Comparison of ENCODE assay signal across 8 mouse cellular contexts in genomic region chr4:44703686-44704368, GRCm38 (mm10). TPM values are rescaled to one million over a fixed set of nuclear protein-coding genes. Genes with fewer than 3 reads are reported as not detected.
DNase-seq lines count a peak whose midpoint lies in the region; ATAC-seq and TF ChIP-seq lines count a peak whose summit lies in the region.

No protein-coding gene starts in this region.

- peak overlapping the region; percentile 70 for H3K9ac ChIP-seq in hindbrain, embryonic 12.5 days
- peak overlapping the region; percentile 59 for H3K9ac ChIP-seq in midbrain, embryonic 14.5 days (replicated peaks; ENCODE audit: low read length)

- no peaks in the 10 kb centered on the region for H3K36me3 ChIP-seq in hindbrain, embryonic 12.5 days
- H3K36me3 ChIP-seq in midbrain, embryonic 14.5 days (ENCODE audit: control insufficient read depth, insufficient read depth, low read length), result no peaks in the 10 kb centered on the region

- ATAC-seq in hindbrain, embryonic 12.5 days (ENCODE audit: low FRiP score), result 0 out of 2 replicates have a peak, but pooled peaks have one; percentile 18
- ATAC-seq in midbrain, embryonic 14.5 days (ENCODE audit: low FRiP score, low TSS enrichment), result no peak
- no peak for ATAC-seq in CD4-positive, CD25-positive, alpha-beta regulatory T cell, adult 4 months

- no peaks in the 10 kb centered on the region for H3K9me3 ChIP-seq in hindbrain, embryonic 12.5 days (replicated peaks)
- no peaks in the 10 kb centered on the region for H3K9me3 ChIP-seq in midbrain, embryonic 14.5 days (ENCODE audit: control insufficient read depth, low read length)

- peak overlapping the region; percentile 31; the same call in 1 of the 2 replicates for H3K4me3 ChIP-seq in layer of hippocampus, adult 2 months
- peak overlapping the region; percentile 48 for H3K4me3 ChIP-seq in hindbrain, embryonic 12.5 days
- H3K4me3 ChIP-seq in midbrain, embryonic 14.5 days (replicated peaks; ENCODE audit: low read depth, low read length), result peak overlapping the region; percentile 45

- H3K4me2 ChIP-seq in hindbrain, embryonic 12.5 days (replicated peaks), result peak overlapping the region; percentile 70
- peak overlapping the region; percentile 60 for H3K4me2 ChIP-seq in midbrain, embryonic 14.5 days (ENCODE audit: low read length)

- H3K4me1 ChIP-seq in hindbrain, embryonic 12.5 days, result peaks cover 22% of the 10 kb centered on the region
- H3K4me1 ChIP-seq in midbrain, embryonic 14.5 days (ENCODE audit: control insufficient read depth, insufficient read depth, low read length), result 0 out of 2 replicates have a peak, but pooled peaks cover 11% of the 10 kb centered on the region

- H3K27ac ChIP-seq in layer of hippocampus, adult 2 months, result no peak overlapping the region
- 0 out of 2 replicates have a peak overlapping the region, but pooled peaks have one; percentile 62 for H3K27ac ChIP-seq in hindbrain, embryonic 12.5 days
- peak overlapping the region; percentile 77 for H3K27ac ChIP-seq in midbrain, embryonic 14.5 days (replicated peaks; ENCODE audit: low read depth, low read length)

- TF ChIP-seq CTCF in layer of hippocampus, adult 2 months (conservative IDR thresholded peaks at IDR 0.05), result no peak

- DNase-seq in layer of hippocampus, adult 2 months (ENCODE audit: low spot score in 2 of 2), result no peak
- no peak for DNase-seq in layer of hippocampus, postnatal 10 days (ENCODE audit: low spot score in 2 of 2)
- peak; percentile 52 for DNase-seq in embryo, embryonic 9.5 days (ENCODE audit: extremely low spot score)
- DNase-seq in midbrain, embryonic 14.5 days, result peak; percentile 56
- no peak for DNase-seq in cerebellum, adult 11-12 months
- no peak for DNase-seq in left cerebral cortex, adult 8-10 months (ENCODE audit: low spot score in 2 of 2)

- H3K27me3 ChIP-seq in hindbrain, embryonic 12.5 days, result peaks cover 95% of the 10 kb centered on the region
- peaks cover 89% of the 10 kb centered on the region for H3K27me3 ChIP-seq in midbrain, embryonic 14.5 days (ENCODE audit: control insufficient read depth, insufficient read depth, low read length)

- WGBS in hindbrain, embryonic 12.5 days, result 2% methylated on average over 61 of the region's 66 CpGs
- under 1% methylated on average over 66 of the region's 66 CpGs for WGBS in midbrain, embryonic 14.5 days

RNA-seq across cellular contexts. Expression of gene Pax5, which starts 6.5 kb away (rescaled TPM):
- under 1 TPM; 0.10 to 0.38 TPM for total RNA-seq in layer of hippocampus, adult 2 months (2021)
- total RNA-seq in layer of hippocampus, postnatal 10 days (2021), result 1 to 10 TPM in 1 of 2 experiments, under 1 TPM in 1; 0.38 to 1.1 TPM
- 8.5 and 8.6 TPM in 2 replicates for polyA plus RNA-seq in hindbrain, embryonic 12.5 days (2016; fragmentation: Nextera tagmentation; extraction: Ambion mirVana)
- polyA plus RNA-seq in midbrain, embryonic 14.5 days (2014; fragmentation: Nextera tagmentation; extraction: Ambion mirVana), result 9.2 and 11.3 TPM in 2 replicates
- polyA plus RNA-seq in CD4-positive, CD25-positive, alpha-beta regulatory T cell, adult 4 months (2017; shearing (Covaris generic)), result 1 to 10 TPM in 1 of 2 experiments, under 1 TPM in 1; 0.38 to 3.2 TPM
- total RNA-seq in left cerebral cortex, adult 8-10 months (2022), result 1 to 10 TPM in 1 of 4 experiments, under 1 TPM in 1, not detected in 2; 0.07 to 3.7 TPM

RNA-seq across cellular contexts. Expression of gene Zcchc7, which starts 51.9 kb away (rescaled TPM):
- total RNA-seq in layer of hippocampus, adult 2 months (2021), result 10 to 100 TPM; 72.4 to 80.1 TPM
- 10 to 100 TPM; 60.2 to 72.6 TPM for total RNA-seq in layer of hippocampus, postnatal 10 days (2021)
- 34.4 and 34.6 TPM in 2 replicates for polyA plus RNA-seq in hindbrain, embryonic 12.5 days (2016; fragmentation: Nextera tagmentation; extraction: Ambion mirVana)
- 38.3 and 39.8 TPM in 2 replicates for polyA plus RNA-seq in midbrain, embryonic 14.5 days (2014; fragmentation: Nextera tagmentation; extraction: Ambion mirVana)
- 100 to 1,000 TPM; 115 to 144 TPM for polyA plus RNA-seq in CD4-positive, CD25-positive, alpha-beta regulatory T cell, adult 4 months (2017; shearing (Covaris generic))
- total RNA-seq in left cerebral cortex, adult 8-10 months (2022), result 10 to 100 TPM; 46.5 to 57.4 (median 51.1) TPM

Comparison
In these comparisons a context has a peak if more than half of its experiments do, and no peak if none do; other contexts are left out.
1. DNase-seq: peak in embryo, embryonic 9.5 days (single experiment) and midbrain, embryonic 14.5 days (single experiment); none in layer of hippocampus, adult 2 months (0 of 2), layer of hippocampus, postnatal 10 days (0 of 2), cerebellum, adult 11-12 months (single experiment) and left cerebral cortex, adult 8-10 months (0 of 2).
2. Peak in every context shown above with its lines, with median percentiles within 50 percentile points of each other: H3K4me3 ChIP-seq.